Mouse (Mus musculus) stomach, postnatal 0 days (tissue): ENCODE results near the gene Ldha. TPM values are rescaled to one million over a fixed set of nuclear protein-coding genes. Genes with fewer than 3 reads are reported as not detected.
"Not testable (repeated sequence)": the region's sequence is repeated elsewhere in the genome, so short reads cannot be mapped to it uniquely, and the experiment has no call there.

ENCODE experiments used
- ATAC-seq: fragments of 200-750 bp; cut with Nextera tagmentation; 2 replicates; pipeline ENCODE4 v1.8.0; 2017; ENCODE audit not compliant: low FRiP score, low TSS enrichment
- DNase-seq: peaks from one replicate; pipeline ENCODE4 v3.0.0-alpha.2; 2016; ENCODE audit warnings: low spot score
- H3K27ac ChIP-seq: fragments of 300-500 bp; sonication (generic); replicated peaks from 2 replicates; pipeline ENCODE4 v1.5.1; 2014; ENCODE audit warnings: mild to moderate bottlenecking, control low read depth
- H3K27me3 ChIP-seq: fragments of 300-500 bp; sonication (generic); 2 replicates; pipeline ENCODE4 v1.6.1; 2014; ENCODE audit warnings: low read length; ENCODE audit not compliant: control insufficient read depth, insufficient read depth
- H3K36me3 ChIP-seq: fragments of 300-500 bp; sonication (generic); 2 replicates; pipeline ENCODE4 v1.6.1; 2014; ENCODE audit warnings: low read length, mixed read lengths; ENCODE audit not compliant: control insufficient read depth, insufficient read depth
- H3K4me1 ChIP-seq: fragments of 300-500 bp; sonication (generic); replicated peaks from 2 replicates; pipeline ENCODE4 v1.6.1; 2014; ENCODE audit warnings: antibody characterized with exemption; ENCODE audit not compliant: control insufficient read depth, insufficient read depth
- H3K4me2 ChIP-seq: fragments of 300-500 bp; sonication (generic); replicated peaks from 2 replicates; pipeline ENCODE4 v1.6.1; 2014; ENCODE audit warnings: low read depth, mild to moderate bottlenecking, control low read depth, moderate library complexity
- H3K4me3 ChIP-seq: fragments of 300-500 bp; sonication (generic); 2 replicates; pipeline ENCODE4 v1.5.1; 2014; ENCODE audit warnings: low read depth, low read length, control low read depth
- H3K9ac ChIP-seq: fragments of 300-500 bp; sonication (generic); 2 replicates; pipeline ENCODE4 v1.6.1; 2014; ENCODE audit warnings: mild to moderate bottlenecking, low read length, control low read depth, mixed read lengths
- H3K9me3 ChIP-seq: fragments of 300-500 bp; sonication (generic); 2 replicates; pipeline ENCODE4 v1.6.1; 2016; ENCODE audit warnings: low read length; ENCODE audit not compliant: control insufficient read depth
- CTCF ChIP-seq: IDR thresholded peaks from 2 replicates; pipeline ENCODE4 v1.5.1; 2016; ENCODE audit warnings: antibody characterized with exemption, low read depth, mild to moderate bottlenecking, moderate library complexity
- EP300 ChIP-seq: optimal IDR thresholded peaks from 2 replicates; pipeline ENCODE3; 2016; ENCODE audit warnings: antibody characterized with exemption
- WGBS: fragments of 180-500 bp; shearing (Covaris S2); extraction: QIAGEN DNeasy Blood & Tissue Kit; methylation state at CpG from one replicate; pipeline ENCODE4 v1.1.7; 2014; 5-methylcytosine and 5-hydroxymethylcytosine counted together
- polyA plus RNA-seq: library from polyadenylated mRNA; unstranded; fragments of >200 nt; fragmentation: Nextera tagmentation; extraction: Ambion mirVana; gene quantifications from 2 replicates; pipeline ENCODE4 v1.2.1, GENCODE M21; 2015

Ldha gene
- polyA plus RNA-seq, 1 experiment from 2014 or later: 816 TPM

DNA sequence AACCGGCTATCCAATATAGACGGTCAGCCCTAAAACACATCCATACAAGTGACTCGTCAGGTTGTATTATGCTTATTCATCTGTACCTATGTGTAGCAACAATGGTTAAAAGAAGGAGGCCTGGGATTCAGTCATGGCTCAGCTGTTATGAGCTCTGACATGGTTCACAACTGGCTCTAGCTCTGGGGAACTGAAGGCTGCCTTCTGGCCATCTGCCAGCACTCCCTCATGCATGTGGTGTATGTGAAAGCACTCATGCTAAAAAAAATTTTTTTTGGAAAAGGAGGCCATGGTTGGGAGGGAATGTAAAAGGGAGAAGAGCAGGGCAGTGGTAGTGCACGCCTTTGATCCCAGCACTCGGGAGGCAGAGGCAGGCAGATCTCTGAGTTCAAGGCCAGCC lies 38.6 kb downstream of the Ldha start:
- TF ChIP-seq EP300 (no peak), CTCF (no peak)
- WGBS: 95% methylated on average over 5 of the region's 5 CpGs
- ATAC-seq (no peak), DNase-seq (no peak)
- Histone ChIP-seq H3K9ac (no peak overlapping the region), H3K4me1 (no peaks in the 10 kb centered on the region), H3K36me3 (no peaks in the 10 kb centered on the region), H3K27ac (no peak overlapping the region), H3K4me3 (no peak overlapping the region), H3K4me2 (no peak overlapping the region), H3K9me3 (no peaks in the 10 kb centered on the region), H3K27me3 (no peaks in the 10 kb centered on the region)

DNA sequence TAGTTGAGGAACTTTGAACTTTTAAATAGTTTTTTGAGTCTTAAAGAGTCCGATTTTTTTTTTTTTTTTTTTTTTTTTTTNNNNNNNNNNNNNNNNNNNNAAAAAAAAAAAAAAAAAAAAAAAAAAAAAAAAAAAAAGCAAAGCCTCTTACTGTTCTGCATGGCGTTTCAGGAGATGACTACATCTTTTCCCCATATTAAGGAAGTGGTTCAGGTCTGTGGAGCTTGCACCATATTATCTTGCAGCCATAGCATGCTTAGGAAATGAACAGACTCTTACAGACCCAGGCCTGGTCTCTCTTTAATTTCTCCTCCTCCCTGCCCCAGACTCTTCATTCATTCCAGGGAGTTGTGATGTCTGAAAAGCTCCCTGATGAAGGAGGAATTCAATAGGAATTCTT lies 39.7 kb downstream of the Ldha start:
- DNase-seq (no peak), ATAC-seq (no peak)
- no peaks in the 10 kb centered on the region for H3K9me3 ChIP-seq
- 87% methylated on average over 2 of the region's 2 CpGs for WGBS
- TF ChIP-seq EP300: no peak
- no peak for TF ChIP-seq CTCF
- no peaks in the 10 kb centered on the region for H3K4me1 ChIP-seq
- H3K4me2 ChIP-seq: no peak overlapping the region
- no peaks in the 10 kb centered on the region for H3K27me3 ChIP-seq
- H3K9ac ChIP-seq: no peak overlapping the region
- H3K4me3 ChIP-seq: no peak overlapping the region
- no peak overlapping the region for H3K27ac ChIP-seq
- H3K36me3 ChIP-seq: no peaks in the 10 kb centered on the region

GRCm38 (mm10) chr7:46881941-46882340 lies 40.7 kb downstream of the Ldha start:
- H3K27me3 ChIP-seq, DNase-seq, H3K9me3 ChIP-seq, H3K36me3 ChIP-seq, ATAC-seq, H3K4me1 ChIP-seq, H3K4me2 ChIP-seq, H3K9ac ChIP-seq, H3K4me3 ChIP-seq, H3K27ac ChIP-seq: not testable (repeated sequence)
- 72% methylated on average over 6 of the region's 8 CpGs for WGBS

- Histone ChIP-seq H3K4me2 (no peak overlapping the region), H3K4me3 (no peak overlapping the region), H3K27me3 (no peaks in the 10 kb centered on the region), H3K4me1 (no peaks in the 10 kb centered on the region), H3K27ac (no peak overlapping the region), H3K9ac (no peak overlapping the region), H3K9me3 (no peaks in the 10 kb centered on the region), H3K36me3 (peaks cover 9% of the 10 kb centered on the region; the same call in 1 of the 2 replicates)
- no peak for ATAC-seq
- no peak for DNase-seq
- no peak for TF ChIP-seq CTCF
- no peak for TF ChIP-seq EP300
- WGBS: 78% methylated on average over 3 of the region's 3 CpGs
These were observed 42.0 kb downstream of the Ldha start for GRCm38 (mm10) chr7:46883304-46883703.

DNA sequence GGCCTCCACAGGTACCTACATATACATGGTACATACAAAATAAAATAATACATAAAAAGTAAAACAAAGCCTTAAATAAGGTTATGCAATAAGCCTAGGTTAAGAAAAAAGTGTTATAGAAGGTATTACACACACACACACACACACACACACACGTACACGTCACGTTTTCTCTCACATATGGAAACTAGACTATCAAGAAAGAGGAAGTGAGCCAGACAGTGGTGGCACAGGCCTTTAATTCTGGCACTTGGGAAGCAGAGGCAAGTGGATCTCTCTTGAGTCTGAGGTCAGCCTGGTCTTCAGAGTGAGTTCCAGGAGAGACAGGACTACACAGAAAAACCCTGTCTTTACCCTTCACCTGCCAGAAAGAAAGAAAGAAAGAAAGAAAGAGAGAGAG lies 54.2 kb downstream of the Ldha start:
- TF ChIP-seq CTCF (no peak), EP300 (no peak)
- WGBS: 89% methylated on average over 3 of the region's 3 CpGs
- Histone ChIP-seq H3K9me3 (no peaks in the 10 kb centered on the region), H3K4me3 (no peak overlapping the region), H3K27ac (no peak overlapping the region), H3K9ac (no peak overlapping the region), H3K4me2 (no peak overlapping the region), H3K36me3 (peaks cover 22% of the 10 kb centered on the region), H3K4me1 (no peaks in the 10 kb centered on the region), H3K27me3 (no peaks in the 10 kb centered on the region)
- DNase-seq (no peak), ATAC-seq (no peak)

DNA sequence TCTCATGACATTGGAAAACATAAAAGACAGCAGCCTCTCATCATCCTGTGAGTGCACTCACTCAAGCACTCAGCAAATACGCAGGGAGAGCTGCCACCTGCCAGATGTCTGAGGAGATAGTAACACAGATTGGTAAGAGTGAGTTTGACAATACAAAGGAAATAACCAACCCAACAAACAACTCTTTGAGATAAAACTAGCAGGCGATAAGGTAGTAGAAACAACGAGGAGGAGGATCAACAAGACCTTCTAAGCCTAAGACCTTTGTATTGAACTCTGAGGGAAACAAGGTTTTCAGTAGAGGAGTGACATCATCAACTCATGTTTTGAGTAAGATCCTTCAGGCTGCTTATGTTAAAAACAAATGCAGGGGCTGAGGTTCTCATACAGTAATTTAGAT lies 58.1 kb downstream of the Ldha start:
- Histone ChIP-seq H3K9ac (no peak overlapping the region), H3K4me2 (no peak overlapping the region), H3K4me3 (no peak overlapping the region), H3K9me3 (no peaks in the 10 kb centered on the region), H3K27me3 (no peaks in the 10 kb centered on the region), H3K4me1 (no peaks in the 10 kb centered on the region), H3K36me3 (peaks cover 22% of the 10 kb centered on the region), H3K27ac (no peak overlapping the region)
- no peak for TF ChIP-seq CTCF
- no peak for TF ChIP-seq EP300
- DNase-seq (no peak), ATAC-seq (no peak)
- 77% methylated on average over 3 of the region's 3 CpGs for WGBS

Other genes with a start within 250 kb of the Ldha start
- 10.8 and 11.4 TPM in 2 replicates for gene Sergef, start 201.7 kb upstream of the Ldha start, polyA plus RNA-seq
- gene Tph1, start 168.9 kb upstream of the Ldha start, polyA plus RNA-seq: 0.48 and 0.79 TPM in 2 replicates
- gene Saal1, start 130.8 kb upstream of the Ldha start, polyA plus RNA-seq: 10.4 and 11.2 TPM in 2 replicates
- 0.34 TPM in 1 of 2 replicates, not detected in the other for gene Saa3, start 125.8 kb upstream of the Ldha start, polyA plus RNA-seq
- gene Saa4, start 108.9 kb upstream of the Ldha start, polyA plus RNA-seq: not detected in 2 replicates
- gene Saa1, start 98.5 kb upstream of the Ldha start, polyA plus RNA-seq: 0.13 and 0.33 TPM in 2 replicates
- 0.08 TPM in 1 of 2 replicates, not detected in the other for gene Saa2, start 89.7 kb upstream of the Ldha start, polyA plus RNA-seq
- gene Hps5, start 45.4 kb upstream of the Ldha start, polyA plus RNA-seq: 6.4 and 7.0 TPM in 2 replicates
- gene Gtf2h1, start 45.4 kb upstream of the Ldha start, polyA plus RNA-seq: 28.0 and 29.0 TPM in 2 replicates
- not detected in 2 replicates for gene Ldhc, start 19.7 kb downstream of the Ldha start, polyA plus RNA-seq
- gene Tsg101, start 78.5 kb downstream of the Ldha start, polyA plus RNA-seq: 127 and 131 TPM in 2 replicates
- gene Uevld, start 117.1 kb downstream of the Ldha start, polyA plus RNA-seq: 6.0 and 6.5 TPM in 2 replicates
- gene Gm9999, start 142.1 kb downstream of the Ldha start, polyA plus RNA-seq: not detected in 2 replicates
- gene Spty2d1, start 166.9 kb downstream of the Ldha start, polyA plus RNA-seq: 11.0 and 11.8 TPM in 2 replicates
- 21.1 and 22.7 TPM in 2 replicates for gene Tmem86a, start 209.1 kb downstream of the Ldha start, polyA plus RNA-seq